Mouse (Mus musculus): ENCODE measurements around the gene 4933430I17Rik. TPM values are rescaled to one million over a fixed set of nuclear protein-coding genes. Genes with fewer than 3 reads are reported as not detected.
"Not testable (repeated sequence)": the region's sequence is repeated elsewhere in the genome, so short reads cannot be mapped to it uniquely, and the experiment has no call there.

4933430I17Rik gene
- polyA plus RNA-seq, 1 experiment from 2014 or later = 1.1 TPM

- Histone ChIP-seq H3K4me1 (ENCODE audit: control insufficient read depth, insufficient read depth, low read length) (no peaks in the 10 kb centered on the region), H3K27ac (ENCODE audit: low read depth, low read length) (no peak overlapping the region), H3K36me3 (ENCODE audit: control insufficient read depth, insufficient read depth, low read length) (no peaks in the 10 kb centered on the region), H3K4me3 (ENCODE audit: low read depth, low read length) (no peak overlapping the region), H3K9me3 (ENCODE audit: control insufficient read depth, low read length) (no peaks in the 10 kb centered on the region), H3K4me2 (no peak overlapping the region), H3K27me3 (ENCODE audit: control insufficient read depth, insufficient read depth, low read length) (no peaks in the 10 kb centered on the region), H3K9ac (ENCODE audit: low read length) (no peak overlapping the region)
- 94% methylated on average over 5 of the region's 5 CpGs for WGBS
- ATAC-seq (ENCODE audit: low FRiP score) (no peak), DNase-seq (ENCODE audit: low spot score, missing footprints) (no peak)
Measured at GRCm38 (mm10) chr4:62569603-62570002, 44.4 kb downstream of the 4933430I17Rik start.

GRCm38 (mm10) chr4:62570029-62570428, 44.9 kb downstream of the 4933430I17Rik start:
- no peaks in the 10 kb centered on the region for H3K9me3 ChIP-seq (ENCODE audit: control insufficient read depth, low read length)
- WGBS = 85% methylated on average over 5 of the region's 5 CpGs
- no peaks in the 10 kb centered on the region for H3K27me3 ChIP-seq (ENCODE audit: control insufficient read depth, insufficient read depth, low read length)
- DNase-seq (ENCODE audit: low spot score, missing footprints) (no peak), ATAC-seq (ENCODE audit: low FRiP score) (no peak)
- H3K27ac ChIP-seq (ENCODE audit: low read depth, low read length) = no peak overlapping the region
- no peak overlapping the region for H3K9ac ChIP-seq (ENCODE audit: low read length)
- no peak overlapping the region for H3K4me3 ChIP-seq (ENCODE audit: low read depth, low read length)
- H3K36me3 ChIP-seq (ENCODE audit: control insufficient read depth, insufficient read depth, low read length) = no peaks in the 10 kb centered on the region
- H3K4me2 ChIP-seq = no peak overlapping the region
- H3K4me1 ChIP-seq (ENCODE audit: control insufficient read depth, insufficient read depth, low read length) = no peaks in the 10 kb centered on the region

- H3K4me1 ChIP-seq (ENCODE audit: control insufficient read depth, insufficient read depth, low read length) = peaks cover 19% of the 10 kb centered on the region
- peak overlapping the region; percentile 74 for H3K9ac ChIP-seq (ENCODE audit: low read length)
- DNase-seq (ENCODE audit: low spot score, missing footprints) (no peak), ATAC-seq (ENCODE audit: low FRiP score) (peak; percentile 39)
- no peaks in the 10 kb centered on the region; the same call in 1 of the 2 replicates for H3K27me3 ChIP-seq (ENCODE audit: control insufficient read depth, insufficient read depth, low read length)
- WGBS = 34% methylated on average over 18 of the region's 18 CpGs
- H3K27ac ChIP-seq (ENCODE audit: low read depth, low read length) = no peak overlapping the region
- H3K4me2 ChIP-seq = peak overlapping the region; percentile 78
- H3K4me3 ChIP-seq (ENCODE audit: low read depth, low read length) = peak overlapping the region; percentile 46
- H3K36me3 ChIP-seq (ENCODE audit: control insufficient read depth, insufficient read depth, low read length) = no peaks in the 10 kb centered on the region
- no peaks in the 10 kb centered on the region for H3K9me3 ChIP-seq (ENCODE audit: control insufficient read depth, low read length)
Measured at GRCm38 (mm10) chr4:62582365-62583264, 57.4 kb downstream of the 4933430I17Rik start.

- Histone ChIP-seq H3K4me3 (ENCODE audit: low read depth, low read length) (peak overlapping the region; percentile 46), H3K27me3 (ENCODE audit: control insufficient read depth, insufficient read depth, low read length) (no peaks in the 10 kb centered on the region; the same call in 1 of the 2 replicates), H3K36me3 (ENCODE audit: control insufficient read depth, insufficient read depth, low read length) (no peaks in the 10 kb centered on the region), H3K27ac (ENCODE audit: low read depth, low read length) (peak overlapping the region; percentile 32; the same call in 1 of the 2 replicates), H3K4me2 (peak overlapping the region; percentile 78), H3K9me3 (ENCODE audit: control insufficient read depth, low read length) (no peaks in the 10 kb centered on the region), H3K9ac (ENCODE audit: low read length) (peak overlapping the region; percentile 74), H3K4me1 (ENCODE audit: control insufficient read depth, insufficient read depth, low read length) (peaks cover 19% of the 10 kb centered on the region)
- peak; percentile 95 for DNase-seq (ENCODE audit: low spot score, missing footprints)
- ATAC-seq (ENCODE audit: low FRiP score) = peak; percentile 90
- WGBS = 1% methylated on average over 42 of the region's 42 CpGs
Measured at GRCm38 (mm10) chr4:62583265-62584092, 58.3 kb downstream of the 4933430I17Rik start.

GRCm38 (mm10) chr4:62587067-62587466, 61.9 kb downstream of the 4933430I17Rik start:
- no peak overlapping the region for H3K9ac ChIP-seq (ENCODE audit: low read length)
- no peaks in the 10 kb centered on the region for H3K9me3 ChIP-seq (ENCODE audit: control insufficient read depth, low read length)
- H3K4me3 ChIP-seq (ENCODE audit: low read depth, low read length) = no peak overlapping the region
- ATAC-seq (ENCODE audit: low FRiP score) (no peak), DNase-seq (ENCODE audit: low spot score, missing footprints) (no peak)
- 88% methylated on average over 8 of the region's 8 CpGs for WGBS
- no peaks in the 10 kb centered on the region; the same call in 1 of the 2 replicates for H3K27me3 ChIP-seq (ENCODE audit: control insufficient read depth, insufficient read depth, low read length)
- no peak overlapping the region for H3K4me2 ChIP-seq
- H3K36me3 ChIP-seq (ENCODE audit: control insufficient read depth, insufficient read depth, low read length) = no peaks in the 10 kb centered on the region
- H3K4me1 ChIP-seq (ENCODE audit: control insufficient read depth, insufficient read depth, low read length) = peaks cover 25% of the 10 kb centered on the region
- H3K27ac ChIP-seq (ENCODE audit: low read depth, low read length) = no peak overlapping the region

GRCm38 (mm10) chr4:62590878-62591277, 65.7 kb downstream of the 4933430I17Rik start:
- Histone ChIP-seq H3K9ac (ENCODE audit: low read length) (no peak overlapping the region), H3K9me3 (ENCODE audit: control insufficient read depth, low read length) (no peaks in the 10 kb centered on the region), H3K27ac (ENCODE audit: low read depth, low read length) (no peak overlapping the region), H3K4me3 (ENCODE audit: low read depth, low read length) (no peak overlapping the region), H3K36me3 (ENCODE audit: control insufficient read depth, insufficient read depth, low read length) (no peaks in the 10 kb centered on the region), H3K27me3 (ENCODE audit: control insufficient read depth, insufficient read depth, low read length) (no peaks in the 10 kb centered on the region), H3K4me2 (no peak overlapping the region), H3K4me1 (ENCODE audit: control insufficient read depth, insufficient read depth, low read length) (peaks cover 10% of the 10 kb centered on the region; the same call in 1 of the 2 replicates)
- DNase-seq (ENCODE audit: low spot score, missing footprints) (peak; percentile 71), ATAC-seq (ENCODE audit: low FRiP score) (no peak)
- WGBS = 92% methylated on average over 1 of the region's 1 CpGs

- no peaks in the 10 kb centered on the region for H3K27me3 ChIP-seq (ENCODE audit: control insufficient read depth, insufficient read depth, low read length)
- H3K27ac ChIP-seq (ENCODE audit: low read depth, low read length) = no peak overlapping the region
- peaks cover 10% of the 10 kb centered on the region; the same call in 1 of the 2 replicates for H3K4me1 ChIP-seq (ENCODE audit: control insufficient read depth, insufficient read depth, low read length)
- peak; percentile 85 for DNase-seq (ENCODE audit: low spot score, missing footprints)
- H3K4me3 ChIP-seq (ENCODE audit: low read depth, low read length) = no peak overlapping the region
- 7% methylated on average over 11 of the region's 11 CpGs for WGBS
- no peaks in the 10 kb centered on the region for H3K9me3 ChIP-seq (ENCODE audit: control insufficient read depth, low read length)
- no peak overlapping the region for H3K4me2 ChIP-seq
- ATAC-seq (ENCODE audit: low FRiP score) = no peak
- H3K9ac ChIP-seq (ENCODE audit: low read length) = no peak overlapping the region
- H3K36me3 ChIP-seq (ENCODE audit: control insufficient read depth, insufficient read depth, low read length) = no peaks in the 10 kb centered on the region
Measured at GRCm38 (mm10) chr4:62591326-62591725, 66.2 kb downstream of the 4933430I17Rik start.

GRCm38 (mm10) chr4:62593546-62594240, 68.5 kb downstream of the 4933430I17Rik start:
- H3K4me2 ChIP-seq; H3K36me3 ChIP-seq (ENCODE audit: control insufficient read depth, insufficient read depth, low read length); H3K4me1 ChIP-seq (ENCODE audit: control insufficient read depth, insufficient read depth, low read length); H3K27ac ChIP-seq (ENCODE audit: low read depth, low read length); H3K27me3 ChIP-seq (ENCODE audit: control insufficient read depth, insufficient read depth, low read length); DNase-seq (ENCODE audit: low spot score, missing footprints); H3K9ac ChIP-seq (ENCODE audit: low read length); H3K9me3 ChIP-seq (ENCODE audit: control insufficient read depth, low read length); ATAC-seq (ENCODE audit: low FRiP score); H3K4me3 ChIP-seq (ENCODE audit: low read depth, low read length): not testable (repeated sequence)
- WGBS = 90% methylated on average over 24 of the region's 24 CpGs

All from midbrain, embryonic 11.5 days (tissue).